Mouse (Mus musculus): ENCODE results near the gene Cpt1c.
A peak's percentile ranks its signal among the peaks of the same experiment; 100 is the strongest.

The Cpt1c gene

GRCm38 (mm10) chr7:44998501-44998955, 23.9 kb upstream of the Cpt1c start, which contains the start of gene Bcl2l12:
Gene Bcl2l12 (minus strand): TSS chr7:44998712.
- peak; percentile 38 to 43 for DNase-seq

DNA sequence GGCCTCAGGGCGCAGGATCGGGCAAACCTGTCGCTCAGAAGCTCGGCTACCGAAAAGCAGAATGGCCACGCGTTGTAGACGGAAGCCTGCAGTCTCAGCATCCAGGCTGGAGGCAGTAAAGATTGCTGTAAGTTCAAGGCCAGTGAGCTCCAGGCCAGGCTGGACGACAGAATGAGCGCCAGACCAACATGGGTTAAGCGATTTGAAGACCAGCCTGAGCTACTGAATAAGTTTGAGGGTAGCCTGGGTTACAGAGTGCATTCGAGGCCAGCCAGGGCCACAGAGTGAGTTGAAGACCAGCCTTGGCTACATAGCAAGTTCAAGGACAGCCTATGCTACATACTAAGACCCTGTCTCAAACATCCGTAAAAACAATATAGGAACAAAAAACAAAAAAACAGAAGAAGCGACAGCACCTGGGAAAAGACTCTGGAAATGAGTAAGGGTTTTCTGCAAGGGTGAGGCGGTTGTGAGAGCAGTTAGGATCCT, 23.3 kb upstream of the Cpt1c start:
- DNase-seq: no peak

- DNase-seq: peak; percentile 94 to 97
Measured at GRCm38 (mm10) chr7:44997231-44997939, 22.7 kb upstream of the Cpt1c start, which contains the start of gene Irf3. Gene Irf3 (plus strand): TSS chr7:44997648.

- DNase-seq: no peak
Measured at GRCm38 (mm10) chr7:44996672-44997071, 22.0 kb upstream of the Cpt1c start.

DNA sequence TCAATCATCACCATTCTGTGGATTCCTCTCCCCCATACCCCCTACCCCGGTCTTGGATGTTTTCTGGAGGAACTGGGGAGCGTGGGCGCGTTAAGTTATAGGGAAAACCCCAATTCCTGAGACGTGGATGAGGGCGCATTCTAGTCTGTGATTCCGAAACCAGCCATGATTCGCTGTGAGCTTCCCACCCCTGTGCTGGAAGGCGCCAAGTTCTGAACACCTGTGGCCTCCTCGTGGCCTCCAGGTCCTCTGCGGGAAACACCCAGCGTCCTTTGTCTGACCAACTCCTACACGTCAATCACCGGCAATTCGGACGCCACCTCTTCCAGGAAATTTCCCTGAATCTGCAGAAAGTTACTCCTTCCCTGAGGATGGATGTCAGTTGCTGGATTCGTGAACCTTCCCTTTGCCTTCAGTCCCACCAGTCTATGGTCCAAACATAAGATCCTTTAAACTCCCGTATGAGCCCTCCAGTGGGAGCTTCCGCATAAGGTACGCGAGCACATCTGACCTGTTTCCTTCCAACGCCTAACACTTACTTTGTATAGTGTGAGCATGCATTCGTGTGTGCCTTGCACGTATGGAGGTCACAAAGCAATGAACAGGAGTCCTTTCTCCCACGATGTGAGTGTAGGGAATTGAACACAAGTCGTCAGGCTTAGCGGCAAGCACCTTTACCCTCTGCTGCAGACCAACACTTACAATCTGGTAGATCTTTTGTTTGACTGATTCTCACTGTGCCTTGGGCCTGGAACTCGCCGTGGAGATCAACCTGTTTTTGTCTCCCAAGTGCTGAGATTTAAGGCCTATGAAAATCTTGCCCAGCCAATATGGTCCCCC, 12.4 kb upstream of the Cpt1c start:
- DNase-seq: no peak

DNA sequence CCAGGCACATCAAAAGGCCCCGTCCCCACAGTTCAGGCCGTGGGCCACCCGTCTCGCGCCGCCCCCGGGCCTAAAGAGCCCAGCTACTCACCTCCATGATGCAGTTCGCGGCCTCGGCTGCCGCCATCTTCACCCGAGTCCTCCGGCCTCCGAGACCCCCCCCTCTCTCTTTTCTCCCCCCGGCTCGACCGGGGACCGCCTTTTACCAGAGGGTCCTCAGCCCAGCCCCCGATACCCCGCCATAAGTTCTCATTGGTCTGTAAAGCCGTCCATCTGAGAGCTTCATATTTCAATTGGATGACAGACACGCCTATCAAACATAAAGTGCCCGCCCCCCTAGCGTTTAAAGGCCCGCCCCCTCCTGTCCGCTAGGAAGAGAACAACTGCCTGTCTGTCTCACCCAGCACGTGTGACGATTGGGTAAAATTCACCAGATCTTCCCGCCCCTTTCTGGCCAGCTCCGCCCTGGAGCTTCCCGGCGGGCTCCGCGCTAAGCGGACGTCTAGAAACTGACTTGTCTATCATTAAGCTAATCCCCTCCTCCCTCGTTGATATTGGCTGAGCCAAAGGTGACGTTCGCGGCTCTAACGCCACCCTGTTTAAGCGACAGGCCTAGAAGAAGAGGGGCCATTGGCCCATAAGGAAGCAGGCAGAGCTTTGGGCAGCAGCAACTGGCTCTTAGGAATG, 11.7 kb upstream of the Cpt1c start, which contains the start of gene Prmt1:
TSS of gene Prmt1 (minus strand) at position 377 of the 687 bp plus-strand sequence.
- peak; percentile 97 to 98 for DNase-seq

DNA sequence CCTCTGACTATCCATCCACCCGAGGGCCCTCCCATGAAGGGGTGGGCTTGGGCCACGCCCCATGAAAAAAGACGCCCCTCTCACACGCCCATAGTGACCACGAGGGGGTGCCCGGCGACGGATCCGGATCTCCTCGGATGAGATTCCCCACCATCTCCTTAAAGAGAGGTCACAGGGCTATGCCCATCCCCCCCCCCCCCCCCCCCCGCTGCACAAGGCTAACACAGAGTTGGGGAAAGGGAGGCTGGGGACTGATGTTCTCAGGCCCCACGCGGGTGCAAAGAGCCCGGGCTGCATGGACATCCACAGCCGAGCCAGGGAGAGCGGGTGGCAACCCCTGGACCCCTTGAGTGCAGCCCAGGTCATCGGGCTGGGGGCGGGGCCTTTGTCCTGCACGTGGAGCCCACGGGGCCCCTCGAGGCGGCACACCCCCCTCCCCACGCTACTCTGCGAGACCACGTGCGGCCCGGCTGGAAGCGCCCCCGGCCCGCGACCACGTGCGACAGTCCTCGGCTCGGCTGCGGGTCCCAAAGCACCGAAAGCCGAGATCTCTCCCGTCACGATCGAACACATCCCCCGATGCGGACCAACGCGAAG, 11.0 kb upstream of the Cpt1c start:
- peak; percentile 50 to 61 for DNase-seq

DNA sequence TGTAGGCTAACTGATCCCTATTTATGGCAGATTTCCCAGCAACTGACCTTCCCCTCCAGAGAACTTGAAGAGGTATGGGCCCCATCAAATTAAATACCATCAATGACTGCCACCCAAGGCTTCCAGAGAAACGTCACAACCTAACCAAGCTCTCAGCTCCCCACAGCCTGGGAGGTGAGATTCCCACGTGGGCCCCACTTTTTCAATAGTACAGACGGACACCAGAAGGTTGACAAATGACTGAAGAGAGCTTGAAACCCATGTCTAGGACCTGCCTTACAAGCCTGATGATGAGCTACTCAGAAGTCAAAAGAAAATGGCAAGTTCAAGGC, 10.1 kb upstream of the Cpt1c start:
- no peak for DNase-seq

DNA sequence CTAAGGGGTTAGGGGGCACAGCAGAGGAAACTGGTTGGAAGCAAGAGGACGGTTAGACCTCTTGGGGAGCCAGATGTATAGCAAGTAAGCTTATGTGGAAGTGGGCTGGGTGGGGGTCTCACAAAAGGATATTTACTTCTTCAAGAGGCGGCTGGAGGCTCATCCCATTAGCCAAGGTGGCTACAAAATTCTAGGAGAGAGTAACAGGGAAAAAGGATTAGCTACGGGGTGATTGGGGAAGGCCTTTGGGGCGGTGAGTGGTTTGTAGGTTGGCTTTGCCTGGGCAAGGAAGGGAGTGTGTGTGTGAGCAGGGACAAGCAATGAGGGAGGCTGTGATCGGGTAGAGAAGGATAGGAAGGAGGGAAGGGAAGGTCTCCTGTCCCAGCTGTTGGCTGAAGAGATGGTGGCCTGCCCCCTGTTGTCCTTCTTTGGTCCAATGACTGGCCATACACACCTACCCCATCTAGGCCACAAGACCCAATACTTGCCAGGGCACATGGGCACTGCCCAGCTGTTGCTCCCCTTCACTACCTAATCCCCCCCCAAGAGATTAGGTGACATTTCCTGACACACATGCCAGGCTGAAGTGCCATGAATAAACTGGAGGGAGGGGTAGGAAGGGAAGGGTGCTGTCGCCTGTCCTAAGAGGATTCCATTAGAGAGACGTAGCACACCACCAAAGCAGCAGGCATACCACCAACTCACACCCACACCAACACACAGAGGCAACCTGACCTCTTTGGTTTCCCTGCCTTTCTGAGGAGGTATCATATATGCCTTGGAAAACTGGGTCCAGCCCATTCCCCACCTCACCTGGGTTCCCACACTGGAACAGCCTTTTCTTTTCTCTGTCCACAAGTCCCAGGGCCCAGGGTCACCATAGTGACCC, 9.5 kb upstream of the Cpt1c start:
- DNase-seq: no peak

DNA sequence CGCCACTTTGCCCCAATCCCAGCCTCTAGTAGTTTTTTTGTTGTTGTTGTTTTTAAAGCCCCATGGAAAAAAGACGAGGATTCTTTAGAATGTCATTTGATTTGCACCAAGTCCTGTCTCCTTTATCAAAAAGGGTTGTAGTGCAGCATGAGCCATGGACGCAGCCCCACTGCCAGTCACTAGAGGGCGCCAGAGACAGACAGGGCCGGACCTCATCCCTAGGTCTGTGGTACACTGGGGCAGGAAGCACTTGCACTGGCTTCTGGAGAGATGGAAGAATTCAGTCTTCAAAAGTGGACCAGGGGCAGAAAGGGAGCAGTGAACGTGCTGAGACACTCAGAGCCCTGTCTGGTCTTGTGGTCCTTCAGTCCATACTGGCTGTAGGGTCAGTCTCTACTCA, 8.4 kb upstream of the Cpt1c start:
- peak; percentile 88 to 91 for DNase-seq

DNA sequence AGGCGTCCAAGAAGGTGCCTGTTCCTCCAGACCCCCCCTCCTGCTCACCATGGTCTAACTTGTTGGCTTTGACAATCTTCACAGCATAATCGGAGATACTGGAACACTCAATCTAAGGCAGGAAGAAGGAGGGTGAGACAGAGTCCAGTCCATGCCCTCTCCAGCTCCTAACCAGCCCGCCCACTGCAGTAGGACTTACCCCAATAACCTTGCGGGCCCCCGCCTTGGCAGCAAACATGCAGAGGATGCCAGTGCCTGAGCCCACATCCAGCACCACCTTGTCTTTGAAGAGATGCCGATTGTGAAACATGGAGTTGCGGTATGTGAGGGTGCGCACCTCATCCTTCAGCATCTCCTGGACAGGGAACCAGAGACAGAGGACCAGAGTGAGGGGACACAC, 6.9 kb upstream of the Cpt1c start:
- no peak for DNase-seq

DNA sequence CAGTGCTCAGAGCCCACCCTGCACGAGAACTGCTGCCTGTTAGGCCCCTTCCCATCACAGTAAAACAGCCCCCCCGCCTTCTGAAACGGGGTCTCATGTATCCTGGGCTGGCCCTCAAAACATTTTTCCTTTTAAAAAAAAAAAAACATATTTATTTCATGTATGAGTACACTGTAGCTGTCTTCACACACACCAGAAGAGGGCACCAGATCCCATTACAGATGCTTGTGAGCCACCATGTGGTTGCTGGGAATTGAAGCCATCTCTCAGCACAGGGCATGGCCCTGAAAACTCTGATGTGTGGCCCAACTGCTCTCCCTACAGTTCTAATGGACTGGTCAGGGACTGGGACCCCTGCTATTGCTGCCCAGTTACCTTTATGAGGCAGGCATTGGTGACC, 3.6 kb upstream of the Cpt1c start:
- DNase-seq: no peak

DNA sequence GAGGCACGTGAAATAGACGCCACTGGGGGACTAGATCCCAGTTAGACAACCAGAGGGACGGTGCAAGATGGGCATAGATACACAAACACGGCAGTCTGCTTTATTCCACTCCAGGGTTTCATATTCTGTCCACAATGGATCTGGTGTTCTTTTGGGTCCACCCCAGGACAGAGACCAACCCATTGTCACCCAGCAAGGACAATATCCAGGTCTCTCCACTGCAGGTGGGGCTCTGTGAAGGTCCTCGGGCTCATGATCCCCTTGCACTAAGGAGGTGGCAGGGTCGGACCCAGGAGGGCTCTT, 417 bp upstream of the Cpt1c start:
- DNase-seq: no peak

- DNase-seq: peak in 1 of 2 experiments; percentile 37
Measured at GRCm38 (mm10) chr7:44973415-44974130, 1.1 kb downstream of the Cpt1c start.

DNA sequence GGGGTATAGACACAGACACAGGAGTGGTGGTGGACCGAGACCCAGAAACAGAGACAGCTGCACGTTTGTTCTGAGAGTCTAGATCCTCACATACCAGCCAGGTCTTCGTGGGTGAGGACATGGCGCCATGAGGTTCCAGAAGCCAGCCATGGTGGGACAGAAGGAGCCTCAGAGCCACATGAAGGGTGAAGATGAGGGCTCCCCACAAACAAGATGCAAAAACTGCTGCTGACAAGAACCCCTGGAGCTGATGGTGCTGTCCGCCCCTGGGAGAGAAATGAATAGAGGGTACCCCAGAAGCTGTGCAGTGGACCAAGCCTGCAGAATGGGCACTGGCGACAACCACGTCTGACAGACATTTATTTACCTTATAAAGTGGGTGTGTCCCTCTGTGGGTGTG, 3.5 kb downstream of the Cpt1c start:
- no peak for DNase-seq

- DNase-seq: peak; percentile 73 to 79
Measured at GRCm38 (mm10) chr7:44970231-44970691, 4.4 kb downstream of the Cpt1c start.

DNA sequence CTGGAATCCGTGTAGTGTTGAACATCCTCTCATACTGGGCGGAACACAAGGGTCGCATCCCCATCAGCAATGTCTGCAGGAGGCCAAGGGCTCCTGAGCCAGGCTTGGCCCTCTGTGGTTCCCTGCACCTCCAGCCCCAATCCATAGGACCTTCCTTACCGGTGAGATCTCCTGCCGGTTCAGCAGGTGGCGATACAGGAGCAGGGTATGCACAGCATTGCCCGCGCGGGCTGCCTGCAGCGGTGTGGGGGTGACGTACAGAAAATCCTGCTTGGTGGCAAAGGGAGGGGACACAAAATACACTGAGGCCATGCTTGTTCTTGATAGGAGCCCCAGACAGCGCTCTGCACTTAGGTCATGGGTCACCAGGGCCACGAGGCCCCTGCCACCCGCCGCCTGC, 8.0 kb downstream of the Cpt1c start:
- no peak for DNase-seq

GRCm38 (mm10) chr7:44965975-44966374, 8.7 kb downstream of the Cpt1c start:
- no peak for DNase-seq

GRCm38 (mm10) chr7:44964990-44965389, 9.7 kb downstream of the Cpt1c start:
- DNase-seq: no peak

DNA sequence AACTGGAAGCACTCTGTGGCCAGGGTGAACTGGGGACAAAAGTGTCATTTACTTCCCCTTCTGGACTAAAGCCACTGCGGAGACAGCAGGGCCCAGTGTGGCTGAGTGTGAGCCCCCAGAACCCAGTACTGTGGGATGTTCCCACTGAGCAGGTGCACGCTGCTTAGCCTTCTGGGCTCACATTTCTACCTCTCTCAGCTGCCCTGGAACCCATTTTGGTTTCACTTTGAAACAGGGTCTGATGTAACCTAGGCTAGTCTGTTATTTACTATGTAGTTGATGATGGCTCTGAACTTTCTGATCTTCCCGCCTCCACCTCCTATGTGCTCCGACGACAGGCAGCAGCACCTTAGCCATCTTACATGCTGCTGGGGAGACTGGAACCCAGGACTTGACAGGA, 11.8 kb downstream of the Cpt1c start:
- no peak for DNase-seq

DNA sequence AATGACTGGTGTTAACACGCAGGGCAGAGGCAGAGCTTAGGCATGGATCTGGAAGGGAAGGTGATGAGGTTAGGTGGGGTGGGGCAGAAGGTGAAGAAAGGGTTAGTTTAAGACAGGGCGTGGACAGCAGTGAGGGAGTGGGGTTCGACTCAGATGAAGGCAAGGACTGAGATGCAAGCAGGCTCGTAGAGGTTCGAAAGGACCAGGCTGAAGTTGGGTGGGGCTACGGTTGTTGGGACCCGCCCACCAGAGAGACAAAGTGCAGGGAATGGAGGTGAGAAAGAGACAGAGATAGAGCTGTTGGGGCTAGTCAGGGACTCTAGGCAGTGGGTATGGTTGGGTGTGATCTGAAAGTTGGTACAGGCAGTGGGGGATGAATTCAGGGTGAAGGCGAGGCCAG, 12.3 kb downstream of the Cpt1c start:
- DNase-seq: no peak

Measured in cerebellum, postnatal 36 days (tissue).